11 mouse cellular contexts compared by ENCODE assay signal in genomic region chr4:79052723-79053122, GRCm38 (mm10).
DNase-seq lines count a peak whose midpoint lies in the region; ATAC-seq and TF ChIP-seq lines count a peak whose summit lies in the region.
"Had no signal": no experiment of that assay in that cellular context is flagged by ENCODE, and none has a peak within 500 bp of the region (broad histone marks: within the 10 kb centered on the region; RNA-seq: fewer than 3 reads in every experiment).

No protein-coding gene starts in this region.

- H3K4me1 ChIP-seq in intestine, postnatal 0 days (replicated peaks; ENCODE audit: control insufficient read depth, insufficient read depth, low read length): no peaks in the 10 kb centered on the region
- no peaks in the 10 kb centered on the region for H3K4me1 ChIP-seq in intestine, embryonic 16.5 days (ENCODE audit: control insufficient read depth, insufficient read depth, low read length)
- H3K4me1 ChIP-seq: limb, embryonic 10.5 days had no signal

- no peaks in the 10 kb centered on the region for H3K27me3 ChIP-seq in intestine, postnatal 0 days (replicated peaks; ENCODE audit: control insufficient read depth, insufficient read depth, low read length)
- no peaks in the 10 kb centered on the region for H3K27me3 ChIP-seq in intestine, embryonic 16.5 days (replicated peaks; ENCODE audit: control insufficient read depth, insufficient read depth, low read length)

- peak; percentile 32 for DNase-seq in embryo, embryonic 11 days
- peak; percentile 47 for DNase-seq in layer of hippocampus, adult 9-11 months
- peak; percentile 36 to 75 for DNase-seq in right cerebral cortex, postnatal 10 days (ENCODE audit: low spot score in 2 of 2)
- DNase-seq in yolk sac, embryonic 10.5 days (ENCODE audit: low spot score): no peak
- no peak for DNase-seq in ovary, postnatal 36 days (ENCODE audit: low spot score)
- no peak for DNase-seq in cerebellum, adult 11 months
- DNase-seq: cerebellum, adult 11-12 months had no signal

- ATAC-seq in intestine, postnatal 0 days: no peak
- ATAC-seq in intestine, embryonic 16.5 days: no peak

- no peaks in the 10 kb centered on the region for H3K9me3 ChIP-seq in intestine, postnatal 0 days (ENCODE audit: control insufficient read depth)
- H3K9me3 ChIP-seq in intestine, embryonic 16.5 days (ENCODE audit: control insufficient read depth, low read length): no peaks in the 10 kb centered on the region
- H3K9me3 ChIP-seq: limb, embryonic 10.5 days had no signal

- WGBS in intestine, postnatal 0 days: 51% methylated on average over 5 of the region's 5 CpGs
- WGBS in intestine, embryonic 16.5 days: 46% methylated on average over 5 of the region's 5 CpGs

- TF ChIP-seq CTCF in intestine, postnatal 0 days (IDR thresholded peaks at IDR 0.05; ENCODE audit: low read depth): peak; percentile 52

- H3K36me3 ChIP-seq in intestine, postnatal 0 days (ENCODE audit: control insufficient read depth, insufficient read depth): no peaks in the 10 kb centered on the region
- H3K36me3 ChIP-seq in intestine, embryonic 16.5 days (ENCODE audit: control insufficient read depth, insufficient read depth, low read length): no peaks in the 10 kb centered on the region
- H3K36me3 ChIP-seq: limb, embryonic 10.5 days had no signal

- H3K9ac ChIP-seq in intestine, postnatal 0 days (ENCODE audit: low read depth, low read length): no peak overlapping the region
- no peak overlapping the region for H3K9ac ChIP-seq in intestine, embryonic 16.5 days (ENCODE audit: low read depth, low read length)

- H3K4me2 ChIP-seq in intestine, postnatal 0 days (replicated peaks; ENCODE audit: low read depth): no peak overlapping the region
- H3K4me2 ChIP-seq in intestine, embryonic 16.5 days (ENCODE audit: low read depth, low read length): no peak overlapping the region

- no peak overlapping the region for H3K4me3 ChIP-seq in intestine, postnatal 0 days (ENCODE audit: low read depth, low read length)
- H3K4me3 ChIP-seq in intestine, embryonic 16.5 days (ENCODE audit: low read length): no peak overlapping the region
- H3K4me3 ChIP-seq: limb, embryonic 10.5 days had no signal

- no peak overlapping the region for H3K27ac ChIP-seq in intestine, postnatal 0 days (ENCODE audit: low read depth, low read length)
- no peak overlapping the region for H3K27ac ChIP-seq in intestine, embryonic 16.5 days (ENCODE audit: low read length)
- H3K27ac ChIP-seq: limb, embryonic 10.5 days; macrophage had no signal

Comparison
In these comparisons a context has a peak if more than half of its experiments do, and no peak if none do; other contexts are left out.
1. DNase-seq: peak in embryo, embryonic 11 days (single experiment), layer of hippocampus, adult 9-11 months (single experiment) and right cerebral cortex, postnatal 10 days (2 of 2); none in yolk sac, embryonic 10.5 days (single experiment), ovary, postnatal 36 days (single experiment) and cerebellum, adult 11 months (single experiment).